Mouse (Mus musculus) T-cell, adult 2 months (primary cell): Measurements from ENCODE around the gene Rheb.
"Not testable (repeated sequence)": the region's sequence is repeated elsewhere in the genome, so short reads cannot be mapped to it uniquely, and the experiment has no call there.

Experiments used
- DNase-seq: peaks from one replicate; pipeline ENCODE4 v3.0.0; 2022; ENCODE audit warnings: low spot score

Rheb gene

DNA sequence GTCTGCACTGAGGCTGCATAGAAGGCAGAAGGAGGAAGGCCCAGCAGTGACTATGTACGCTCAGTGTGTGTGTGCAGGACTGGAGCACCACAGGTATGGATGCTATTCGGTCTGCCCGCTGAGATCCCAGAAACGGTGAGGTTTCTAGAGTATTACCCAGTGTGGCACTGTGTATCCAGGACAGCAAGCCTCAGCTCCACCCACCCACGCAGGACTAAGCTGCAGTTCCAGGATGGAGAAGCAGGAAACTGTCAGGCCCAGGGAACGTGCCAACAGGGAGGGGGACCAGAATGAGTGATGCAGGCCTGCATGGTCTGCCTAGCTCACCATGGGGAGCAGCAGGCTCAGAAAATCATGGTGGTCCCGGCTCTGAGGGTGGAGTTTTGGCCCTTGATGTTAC, 49.5 kb downstream of the Rheb start:
- no peak for DNase-seq

DNA sequence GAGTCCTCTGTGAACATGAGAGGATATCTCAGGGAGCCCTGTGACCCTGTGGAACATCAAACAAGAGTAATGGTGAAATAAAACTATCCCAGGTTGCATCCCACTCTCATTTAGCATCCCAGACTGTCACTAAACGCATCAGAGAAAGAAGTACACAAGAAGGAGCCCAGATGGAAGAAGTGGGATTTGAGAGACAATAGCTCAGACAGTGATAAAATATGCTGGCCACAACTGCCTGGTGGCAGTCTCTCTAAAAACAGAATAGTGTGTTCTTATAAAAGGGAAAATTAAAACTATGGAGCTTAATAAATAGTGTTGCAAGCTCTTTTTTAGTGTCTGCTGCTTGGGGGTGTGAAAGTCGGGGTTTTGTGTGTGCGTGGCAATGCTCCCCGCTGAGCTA, 59.5 kb downstream of the Rheb start:
- no peak for DNase-seq

DNA sequence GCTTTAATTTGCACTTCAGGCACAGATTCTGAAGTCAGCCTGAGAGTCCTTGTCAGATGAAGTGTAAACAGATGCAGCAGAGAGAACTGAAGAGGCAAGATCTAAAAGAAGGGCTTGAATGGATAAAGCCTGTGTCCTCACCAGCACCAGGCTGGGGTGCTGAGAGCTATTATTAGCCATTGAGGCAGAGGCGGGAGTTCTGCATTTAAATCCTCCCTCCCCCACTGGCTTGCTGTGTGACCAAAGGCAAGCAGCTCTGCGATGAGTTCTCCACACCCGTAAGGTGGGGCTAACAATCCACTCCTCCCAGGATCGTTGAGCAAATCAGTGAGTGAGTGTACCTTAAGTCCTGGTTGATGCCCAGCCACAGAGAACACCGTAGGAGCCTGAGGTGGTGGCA, 61.4 kb downstream of the Rheb start:
- DNase-seq = no peak

DNA sequence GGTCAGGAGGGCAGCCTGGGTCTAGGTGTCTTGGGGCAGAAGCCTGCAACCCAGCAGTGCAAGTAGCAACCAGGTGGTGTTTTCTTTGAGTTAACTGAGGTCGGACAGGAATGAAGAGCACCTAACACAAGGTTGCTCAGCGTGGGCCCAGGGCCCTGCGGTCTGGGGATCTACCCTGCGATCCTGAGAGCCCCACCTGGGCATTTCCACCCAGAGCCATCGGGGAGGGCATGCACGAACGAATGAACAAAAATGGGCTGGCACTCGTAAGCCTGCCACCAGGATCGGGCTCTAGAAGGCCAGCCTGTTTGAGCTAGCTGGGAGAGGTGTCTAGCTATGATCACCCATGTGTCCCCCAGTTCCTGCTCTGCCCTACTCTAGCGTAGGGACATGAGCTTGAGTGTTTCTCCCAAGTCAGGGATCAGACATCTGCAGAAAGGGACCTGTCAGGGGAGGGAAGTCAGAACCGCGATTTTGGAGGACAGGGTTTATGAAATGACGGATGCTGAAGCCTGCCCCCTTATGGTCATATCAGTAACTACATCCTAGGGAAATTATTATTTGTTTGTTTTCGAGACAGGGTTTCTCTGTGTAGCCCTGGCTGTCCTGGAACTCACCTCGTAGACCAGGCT, 62.4 kb downstream of the Rheb start:
- DNase-seq = peak; percentile 38

DNA sequence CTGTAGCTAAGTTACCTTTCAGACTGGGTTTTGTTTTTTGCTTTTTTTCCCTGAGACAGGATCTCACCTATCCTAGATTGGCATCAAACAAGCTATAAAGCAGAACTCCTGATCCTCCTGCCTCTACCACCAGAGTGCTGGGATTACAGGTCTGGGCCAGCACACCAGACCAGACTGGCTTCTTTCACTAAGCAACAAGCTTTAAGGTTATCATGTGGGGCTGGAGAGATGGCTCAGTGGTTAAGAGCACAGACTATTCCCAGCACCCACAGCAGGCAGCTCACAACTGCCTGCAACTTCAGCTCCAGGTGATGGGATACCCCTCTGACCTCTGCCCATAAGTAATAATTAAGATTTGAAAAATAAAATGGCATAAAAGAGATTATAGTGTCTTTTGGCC, 63.1 kb downstream of the Rheb start:
- no peak for DNase-seq

DNA sequence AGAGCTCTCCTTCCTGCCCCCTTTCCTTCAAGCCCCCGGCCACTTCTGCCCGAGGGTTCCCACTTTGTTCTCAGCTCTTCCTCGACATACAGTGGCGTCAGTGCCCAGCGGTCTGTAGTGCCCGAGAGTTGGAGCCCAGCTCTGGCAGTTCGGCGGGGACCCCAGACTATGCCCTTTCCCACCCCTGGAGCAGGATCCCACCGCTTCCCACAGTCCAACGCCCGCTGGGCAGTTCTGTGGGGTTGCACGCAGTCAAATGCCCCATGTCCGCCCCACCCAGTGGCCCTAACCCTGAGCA, 63.6 kb downstream of the Rheb start:
- DNase-seq = no peak

DNA sequence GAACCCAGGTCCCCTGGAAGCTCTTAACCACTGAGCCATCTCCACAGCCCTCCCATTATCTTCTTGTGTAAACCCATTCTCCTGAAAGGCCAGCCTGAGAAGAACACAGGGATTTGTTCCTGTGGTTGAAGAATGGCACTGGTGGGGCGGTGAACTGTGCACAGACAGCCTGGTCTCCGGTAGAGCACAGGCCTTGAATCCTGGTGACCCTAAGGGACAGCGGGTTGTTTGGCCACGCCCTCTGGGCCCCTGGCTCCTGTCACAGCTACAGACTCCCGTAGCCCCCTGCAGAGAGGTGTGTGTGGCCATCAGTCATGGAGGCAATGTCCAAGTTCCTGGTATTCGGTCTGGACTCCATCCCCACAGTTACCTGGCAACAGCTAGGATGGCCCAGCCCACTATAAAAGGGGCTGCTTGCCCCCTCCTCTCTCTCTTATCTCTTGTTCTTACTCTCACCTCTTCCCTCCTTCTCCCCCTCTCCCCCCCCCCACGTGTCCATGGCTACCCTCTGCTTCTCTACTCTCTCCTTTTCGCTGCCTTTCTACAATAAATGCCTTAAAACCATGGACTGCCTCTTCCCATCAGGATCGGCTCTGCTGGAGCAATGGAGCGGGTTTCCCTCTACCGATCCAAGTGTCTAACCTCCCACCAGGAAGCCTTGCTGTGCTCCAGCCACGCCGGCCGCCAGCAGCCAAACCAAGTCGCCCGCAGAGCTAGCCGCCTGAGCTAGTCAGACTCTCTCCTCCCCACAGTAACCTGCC, 64.2 kb downstream of the Rheb start:
- DNase-seq = no peak

DNA sequence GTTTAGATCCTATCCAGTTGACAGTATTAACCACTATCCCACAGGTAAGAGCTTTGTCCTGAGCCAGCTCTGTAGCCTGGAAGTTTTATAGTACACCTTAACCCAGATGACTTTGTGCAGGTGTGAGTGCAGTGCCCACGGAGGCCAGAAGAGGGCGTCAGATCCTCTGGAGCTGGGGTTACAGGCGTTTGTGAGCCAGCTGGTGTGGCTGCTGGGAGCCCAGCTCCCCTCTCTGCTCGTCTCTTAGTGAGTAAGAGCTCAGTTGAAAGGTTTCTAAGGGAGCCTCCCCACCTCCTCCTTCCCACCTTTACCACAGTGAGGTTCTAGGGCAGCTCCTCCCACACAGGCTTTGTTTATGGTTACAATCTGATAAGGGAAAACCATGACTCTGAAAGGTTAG, 65.7 kb downstream of the Rheb start:
- peak; percentile 66 for DNase-seq

DNA sequence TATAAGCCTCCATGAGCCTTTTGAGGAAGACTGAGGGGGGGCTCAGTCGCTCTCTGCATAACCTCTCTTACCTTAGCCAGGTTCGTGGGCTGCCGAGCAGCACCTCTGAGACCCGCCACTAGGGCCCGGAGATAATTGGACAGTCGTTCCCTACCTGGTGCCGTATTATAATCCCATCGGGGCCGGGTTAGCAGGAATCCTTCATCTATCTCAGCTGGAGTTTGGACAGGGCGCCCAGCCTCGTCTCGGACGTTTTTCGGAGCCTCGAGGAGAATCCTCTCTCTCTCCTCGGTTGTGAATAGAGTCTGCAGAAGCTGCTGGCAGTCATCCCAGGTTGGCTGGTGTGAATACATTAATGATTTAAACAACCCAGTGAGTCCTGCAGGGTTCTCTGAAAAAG, 67.9 kb downstream of the Rheb start:
- not testable (repeated sequence) for DNase-seq

DNA sequence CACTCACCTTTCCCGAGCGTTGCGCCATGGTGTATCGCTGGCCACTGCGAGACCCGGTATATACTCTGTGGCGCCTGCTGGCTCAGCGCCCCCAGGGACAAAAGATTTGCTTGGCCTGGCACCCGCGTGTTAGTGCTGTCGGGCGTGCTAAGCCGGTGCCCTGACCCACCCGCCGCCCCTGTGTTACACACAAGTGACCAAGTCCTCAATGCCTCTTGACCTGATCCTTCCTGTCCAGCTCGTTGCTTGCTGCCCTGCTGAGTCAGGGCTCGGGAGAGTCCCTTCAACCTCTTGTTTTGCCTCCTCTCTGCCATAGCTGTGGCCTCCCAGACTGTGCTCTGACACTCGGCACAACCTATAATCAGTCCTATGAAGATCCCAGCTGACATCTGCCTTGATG, 84.6 kb downstream of the Rheb start, which contains the start of gene Crygn:
Crygn (minus strand) TSS at position 193 of the 400 bp plus-strand sequence.
- DNase-seq = no peak

DNA sequence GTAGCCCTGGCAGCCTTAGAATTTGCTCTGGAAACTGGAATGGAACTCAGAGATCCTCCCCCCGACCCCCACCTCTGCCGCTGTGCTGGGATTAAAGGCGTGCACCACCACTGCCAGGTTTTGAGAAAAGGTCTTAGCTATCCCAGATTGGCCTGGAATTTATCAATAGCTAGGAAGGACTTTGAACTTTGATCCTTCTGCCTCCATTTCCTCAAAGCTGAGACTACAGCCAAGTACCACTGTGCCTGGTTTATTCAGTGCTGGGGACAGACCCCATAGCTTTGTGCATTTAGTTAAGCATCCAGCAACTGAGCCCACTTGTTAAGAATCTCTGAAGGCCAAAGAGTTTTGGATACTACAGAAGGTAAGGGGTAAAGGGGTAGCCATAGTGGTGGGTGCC, 85.5 kb downstream of the Rheb start:
- no peak for DNase-seq
